Mouse (Mus musculus) neural tube, embryonic 14.5 days (tissue): ENCODE measurements around the gene Stk33. TPM values are rescaled to one million over a fixed set of nuclear protein-coding genes. Genes with fewer than 3 reads are reported as not detected.

Source experiments
- polyA plus RNA-seq: library from polyadenylated mRNA; unstranded; fragments of >200 nt; fragmentation: Nextera tagmentation; extraction: Ambion mirVana; gene quantifications from 2 replicates; pipeline ENCODE4 v1.2.1, GENCODE M21; 2014

The Stk33 gene
- polyA plus RNA-seq, 1 experiment from 2014 or later = 3.7 TPM

Other genes starting within 250 kb of the Stk33 start
- gene Trim66, start 69.1 kb upstream of the Stk33 start, polyA plus RNA-seq = 0.46 and 0.60 TPM in 2 replicates
- 82.0 and 85.8 TPM in 2 replicates for gene Rpl27a, start 80.1 kb upstream of the Stk33 start, polyA plus RNA-seq